Mouse (Mus musculus): ENCODE results near the gene Fzd4. TPM values are rescaled to one million over a fixed set of nuclear protein-coding genes. Genes with fewer than 3 reads are reported as not detected.
A peak's percentile ranks its signal among the peaks of the same experiment; 100 is the strongest.

The Fzd4 gene
- polyA plus RNA-seq, 1 experiment from 2014 or later: 8.1 TPM

DNA sequence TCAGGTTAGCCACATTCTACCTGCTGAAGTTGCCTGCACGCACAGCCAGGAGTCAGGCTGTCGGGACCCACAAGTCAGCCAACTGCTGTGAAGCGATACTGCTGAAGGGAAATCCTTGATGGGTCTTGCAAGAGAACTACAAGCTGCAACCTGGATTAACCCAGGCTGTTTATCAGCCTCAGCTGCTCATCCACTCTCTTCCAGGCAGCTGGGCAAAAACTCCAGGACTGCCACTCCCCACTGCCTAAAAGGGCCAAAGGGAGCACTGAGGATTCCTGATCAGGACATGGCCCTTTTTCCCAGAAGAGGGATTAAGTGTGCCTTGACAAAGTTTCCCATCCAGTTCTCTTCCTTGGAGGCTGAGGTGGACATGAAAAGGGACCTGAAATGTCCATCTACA, 15.2 kb upstream of the Fzd4 start:
- H3K36me3 ChIP-seq (ENCODE audit: control insufficient read depth, insufficient read depth, low read length): no peaks in the 10 kb centered on the region
- ATAC-seq (ENCODE audit: low FRiP score, low TSS enrichment) (no peak; the same call in 1 of the 2 replicates), DNase-seq (ENCODE audit: low spot score) (no peak)
- no peak overlapping the region for H3K9ac ChIP-seq (ENCODE audit: low read length)
- WGBS: 52% methylated on average over 3 of the region's 3 CpGs
- no peaks in the 10 kb centered on the region; the same call in 1 of the 2 replicates for H3K4me1 ChIP-seq (replicated peaks; ENCODE audit: control insufficient read depth, insufficient read depth)
- H3K27me3 ChIP-seq (ENCODE audit: control insufficient read depth, insufficient read depth, low read length): no peaks in the 10 kb centered on the region
- H3K4me3 ChIP-seq (ENCODE audit: low read depth, low read length): no peak overlapping the region
- peak overlapping the region; percentile 37; the same call in 1 of the 2 replicates for H3K27ac ChIP-seq (replicated peaks)
- no peaks in the 10 kb centered on the region for H3K9me3 ChIP-seq (ENCODE audit: control insufficient read depth, low read length)
- H3K4me2 ChIP-seq (replicated peaks; ENCODE audit: low read depth): no peak overlapping the region
- TF ChIP-seq EP300 (optimal IDR thresholded peaks at IDR 0.05): no peak
- TF ChIP-seq CTCF (IDR thresholded peaks at IDR 0.05; ENCODE audit: low read depth): peak; percentile 23; the same call in 1 of the 2 replicates

DNA sequence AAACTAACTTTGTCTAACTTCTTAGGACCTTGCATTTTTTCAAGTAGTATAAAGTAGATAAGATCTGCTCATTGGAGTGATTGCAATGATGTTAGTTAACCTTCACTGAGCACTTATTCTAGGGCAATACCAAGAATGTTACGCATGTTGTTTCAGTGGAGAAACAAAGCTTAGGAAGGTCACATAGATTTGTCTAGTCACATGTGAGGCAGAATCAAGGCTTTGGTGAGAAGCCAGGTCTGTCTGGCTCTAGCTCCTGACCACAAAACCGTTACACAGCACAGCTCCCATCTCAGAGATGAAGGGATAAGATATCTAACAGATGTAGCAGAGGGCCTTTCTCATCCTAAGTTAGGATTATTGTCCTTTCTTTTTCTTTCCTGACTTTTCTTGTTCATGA, 13.5 kb upstream of the Fzd4 start:
- no peak overlapping the region for H3K4me2 ChIP-seq (replicated peaks; ENCODE audit: low read depth)
- no peak overlapping the region for H3K9ac ChIP-seq (ENCODE audit: low read length)
- WGBS: 55% methylated on average over 2 of the region's 2 CpGs
- ATAC-seq (ENCODE audit: low FRiP score, low TSS enrichment) (no peak), DNase-seq (ENCODE audit: low spot score) (no peak)
- H3K9me3 ChIP-seq (ENCODE audit: control insufficient read depth, low read length): no peaks in the 10 kb centered on the region
- H3K4me3 ChIP-seq (ENCODE audit: low read depth, low read length): no peak overlapping the region
- no peaks in the 10 kb centered on the region for H3K27me3 ChIP-seq (ENCODE audit: control insufficient read depth, insufficient read depth, low read length)
- TF ChIP-seq CTCF (IDR thresholded peaks at IDR 0.05; ENCODE audit: low read depth) (no peak), EP300 (optimal IDR thresholded peaks at IDR 0.05) (no peak)
- H3K27ac ChIP-seq (replicated peaks): no peak overlapping the region
- no peaks in the 10 kb centered on the region for H3K36me3 ChIP-seq (ENCODE audit: control insufficient read depth, insufficient read depth, low read length)
- H3K4me1 ChIP-seq (replicated peaks; ENCODE audit: control insufficient read depth, insufficient read depth): no peaks in the 10 kb centered on the region; the same call in 1 of the 2 replicates

DNA sequence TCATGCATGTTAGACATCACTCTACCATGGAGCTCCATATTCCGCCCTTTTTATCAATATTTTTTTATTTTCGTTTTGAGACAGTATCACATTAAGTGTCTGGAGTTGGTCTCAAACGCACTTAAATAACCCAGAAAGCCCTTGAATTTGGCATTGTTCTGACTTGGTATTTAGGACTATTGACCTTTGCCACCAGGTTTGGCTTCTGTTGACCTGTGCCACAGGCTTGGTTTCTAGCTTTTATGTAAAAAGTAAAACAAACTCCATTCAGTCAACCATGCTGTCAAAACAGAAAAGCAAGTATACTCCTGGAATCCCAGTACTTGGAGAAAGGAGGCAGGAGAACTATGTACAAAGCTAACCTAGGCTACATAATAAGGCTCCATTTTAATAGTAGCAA, 12.9 kb upstream of the Fzd4 start:
- Histone ChIP-seq H3K9ac (ENCODE audit: low read length) (no peak overlapping the region), H3K4me2 (replicated peaks; ENCODE audit: low read depth) (no peak overlapping the region), H3K27ac (replicated peaks) (peak overlapping the region; percentile 5; the same call in 1 of the 2 replicates), H3K36me3 (ENCODE audit: control insufficient read depth, insufficient read depth, low read length) (no peaks in the 10 kb centered on the region), H3K4me1 (replicated peaks; ENCODE audit: control insufficient read depth, insufficient read depth) (no peaks in the 10 kb centered on the region; the same call in 1 of the 2 replicates), H3K27me3 (ENCODE audit: control insufficient read depth, insufficient read depth, low read length) (no peaks in the 10 kb centered on the region), H3K9me3 (ENCODE audit: control insufficient read depth, low read length) (no peaks in the 10 kb centered on the region), H3K4me3 (ENCODE audit: low read depth, low read length) (no peak overlapping the region)
- 77% methylated on average over 3 of the region's 3 CpGs for WGBS
- ATAC-seq (ENCODE audit: low FRiP score, low TSS enrichment) (no peak), DNase-seq (ENCODE audit: low spot score) (no peak)
- TF ChIP-seq EP300 (optimal IDR thresholded peaks at IDR 0.05) (no peak), CTCF (IDR thresholded peaks at IDR 0.05; ENCODE audit: low read depth) (no peak)

DNA sequence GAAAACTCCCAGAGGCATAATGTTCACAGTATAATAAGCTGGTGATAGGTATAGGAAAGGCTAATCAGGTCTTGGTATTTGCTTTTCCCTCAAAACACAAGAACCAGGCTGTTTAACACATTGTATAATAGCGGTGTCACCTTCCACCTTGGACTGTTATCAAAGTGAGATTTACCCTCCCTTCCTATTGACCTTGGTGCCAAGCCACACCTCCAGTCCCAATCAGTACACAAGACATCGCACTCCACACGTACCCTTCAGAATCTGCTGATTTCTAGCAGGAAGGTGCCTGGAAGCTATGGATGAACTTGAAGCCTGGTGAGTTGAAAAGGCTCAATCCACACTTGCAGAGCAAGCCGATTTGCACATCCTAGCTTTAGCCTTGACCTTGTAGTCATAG, 12.3 kb upstream of the Fzd4 start:
- H3K27ac ChIP-seq (replicated peaks): no peak overlapping the region
- H3K27me3 ChIP-seq (ENCODE audit: control insufficient read depth, insufficient read depth, low read length): no peaks in the 10 kb centered on the region
- DNase-seq (ENCODE audit: low spot score): peak; percentile 52
- H3K4me3 ChIP-seq (ENCODE audit: low read depth, low read length): no peak overlapping the region
- H3K9ac ChIP-seq (ENCODE audit: low read length): no peak overlapping the region
- H3K9me3 ChIP-seq (ENCODE audit: control insufficient read depth, low read length): no peaks in the 10 kb centered on the region
- TF ChIP-seq EP300 (optimal IDR thresholded peaks at IDR 0.05): no peak
- TF ChIP-seq CTCF (IDR thresholded peaks at IDR 0.05; ENCODE audit: low read depth): no peak
- H3K4me1 ChIP-seq (replicated peaks; ENCODE audit: control insufficient read depth, insufficient read depth): no peaks in the 10 kb centered on the region; the same call in 1 of the 2 replicates
- H3K36me3 ChIP-seq (ENCODE audit: control insufficient read depth, insufficient read depth, low read length): no peaks in the 10 kb centered on the region
- H3K4me2 ChIP-seq (replicated peaks; ENCODE audit: low read depth): no peak overlapping the region
- peak; percentile 78 for ATAC-seq (ENCODE audit: low FRiP score, low TSS enrichment)
- 58% methylated on average over 4 of the region's 4 CpGs for WGBS

GRCm38 (mm10) chr7:89392388-89392787, 11.8 kb upstream of the Fzd4 start:
- TF ChIP-seq EP300 (optimal IDR thresholded peaks at IDR 0.05) (no peak), CTCF (IDR thresholded peaks at IDR 0.05; ENCODE audit: low read depth) (no peak)

GRCm38 (mm10) chr7:89392825-89393224, 11.3 kb upstream of the Fzd4 start:
- DNase-seq (ENCODE audit: low spot score) (no peak), ATAC-seq (ENCODE audit: low FRiP score, low TSS enrichment) (no peak)
- TF ChIP-seq EP300 (optimal IDR thresholded peaks at IDR 0.05) (no peak), CTCF (IDR thresholded peaks at IDR 0.05; ENCODE audit: low read depth) (peak; percentile 60)
- WGBS: 92% methylated on average over 1 of the region's 1 CpGs
- Histone ChIP-seq H3K4me3 (ENCODE audit: low read depth, low read length) (no peak overlapping the region), H3K4me1 (replicated peaks; ENCODE audit: control insufficient read depth, insufficient read depth) (no peaks in the 10 kb centered on the region; the same call in 1 of the 2 replicates), H3K27ac (replicated peaks) (no peak overlapping the region), H3K27me3 (ENCODE audit: control insufficient read depth, insufficient read depth, low read length) (no peaks in the 10 kb centered on the region), H3K9ac (ENCODE audit: low read length) (no peak overlapping the region), H3K4me2 (replicated peaks; ENCODE audit: low read depth) (no peak overlapping the region), H3K9me3 (ENCODE audit: control insufficient read depth, low read length) (no peaks in the 10 kb centered on the region), H3K36me3 (ENCODE audit: control insufficient read depth, insufficient read depth, low read length) (no peaks in the 10 kb centered on the region)

More at GRCm38 (mm10) chr7:89392388-89392787, 11.8 kb upstream of the Fzd4 start:
- no peak overlapping the region for H3K27ac ChIP-seq (replicated peaks)
- DNase-seq (ENCODE audit: low spot score): no peak
- H3K4me3 ChIP-seq (ENCODE audit: low read depth, low read length): no peak overlapping the region
- H3K27me3 ChIP-seq (ENCODE audit: control insufficient read depth, insufficient read depth, low read length): no peaks in the 10 kb centered on the region
- H3K9ac ChIP-seq (ENCODE audit: low read length): no peak overlapping the region
- WGBS: 72% methylated on average over 4 of the region's 4 CpGs
- no peaks in the 10 kb centered on the region for H3K36me3 ChIP-seq (ENCODE audit: control insufficient read depth, insufficient read depth, low read length)
- H3K4me2 ChIP-seq (replicated peaks; ENCODE audit: low read depth): no peak overlapping the region
- H3K9me3 ChIP-seq (ENCODE audit: control insufficient read depth, low read length): no peaks in the 10 kb centered on the region
- ATAC-seq (ENCODE audit: low FRiP score, low TSS enrichment): no peak
- H3K4me1 ChIP-seq (replicated peaks; ENCODE audit: control insufficient read depth, insufficient read depth): no peaks in the 10 kb centered on the region; the same call in 1 of the 2 replicates

Measured in stomach, postnatal 0 days (tissue).